In genomic region chr2:29504848-29505247, GRCm38 (mm10) we compare ENCODE assay signal across 18 mouse cellular contexts.
"Had no signal": no experiment of that assay in that cellular context is flagged by ENCODE, and none has a peak within 500 bp of the region (broad histone marks: within the 10 kb centered on the region; RNA-seq: fewer than 3 reads in every experiment).

No protein-coding gene starts in this region.

- H3K27me3 ChIP-seq: liver, embryonic 12.5 days; neural tube, embryonic 13.5 days; neural tube, embryonic 15.5 days; stomach, embryonic 15.5 days had no signal

- DNase-seq: lung, adult 18-20 months; lung, embryonic 14.5 days; lung, postnatal 10 days; lung, postnatal 4 days; retina, postnatal 1 day; right cerebral cortex, adult 18-20 months; right cerebral cortex, postnatal 25 days; right cerebral cortex, postnatal 4 days; thymus, adult 2 months; thymus, postnatal 25 days; thymus, postnatal 4 days had no signal

- H3K4me1 ChIP-seq: liver, embryonic 12.5 days; neural tube, embryonic 15.5 days; stomach, embryonic 15.5 days had no signal

- H3K27ac ChIP-seq: liver, embryonic 12.5 days; liver, embryonic 14.5 days; neural tube, embryonic 13.5 days; neural tube, embryonic 15.5 days; stomach, embryonic 15.5 days; stomach, postnatal 0 days had no signal

- H3K36me3 ChIP-seq: neural tube, embryonic 15.5 days; stomach, embryonic 15.5 days had no signal

- ATAC-seq: liver, embryonic 12.5 days had no signal

- H3K9ac ChIP-seq: liver, embryonic 12.5 days; liver, embryonic 14.5 days; lung, embryonic 14.5 days; neural tube, embryonic 13.5 days; neural tube, embryonic 15.5 days; stomach, embryonic 15.5 days had no signal

- H3K4me2 ChIP-seq: liver, embryonic 12.5 days; lung, embryonic 14.5 days; neural tube, embryonic 13.5 days; neural tube, embryonic 15.5 days; stomach, embryonic 15.5 days had no signal

- H3K4me3 ChIP-seq: liver, embryonic 12.5 days; myocyte; neural tube, embryonic 13.5 days; neural tube, embryonic 15.5 days; stomach, embryonic 15.5 days had no signal

- H3K9me3 ChIP-seq: liver, embryonic 12.5 days; neural tube, embryonic 13.5 days; neural tube, embryonic 15.5 days; stomach, embryonic 15.5 days had no signal
